Mouse (Mus musculus) hindbrain, embryonic 12.5 days (tissue): ENCODE data around the gene Tle6. TPM values are rescaled to one million over a fixed set of nuclear protein-coding genes. Genes with fewer than 3 reads are reported as not detected.
"Not testable (repeated sequence)": the region's sequence is repeated elsewhere in the genome, so short reads cannot be mapped to it uniquely, and the experiment has no call there.

Source experiments
- ATAC-seq: fragments of 200-750 bp; cut with Nextera tagmentation; 2 replicates; pipeline ENCODE4 v1.8.0; 2017; ENCODE audit warnings: moderate TSS enrichment; ENCODE audit not compliant: low FRiP score
- H3K27ac ChIP-seq: fragments of 300-500 bp; sonication (generic); 2 replicates; pipeline ENCODE4 v1.5.1; 2016; ENCODE audit warnings: mild to moderate bottlenecking
- H3K27me3 ChIP-seq: fragments of 300-500 bp; sonication (generic); 2 replicates; pipeline ENCODE4 v1.6.1; 2016; ENCODE audit warnings: mild to moderate bottlenecking
- H3K36me3 ChIP-seq: fragments of 300-500 bp; sonication (generic); 2 replicates; pipeline ENCODE4 v1.6.1; 2016; ENCODE audit warnings: mild to moderate bottlenecking
- H3K4me1 ChIP-seq: fragments of 300-500 bp; sonication (generic); 2 replicates; pipeline ENCODE4 v1.6.1; 2016
- H3K4me2 ChIP-seq: fragments of 300-500 bp; sonication (generic); replicated peaks from 2 replicates; pipeline ENCODE4 v1.6.1; 2016; ENCODE audit warnings: mild to moderate bottlenecking
- H3K4me3 ChIP-seq: fragments of 300-500 bp; sonication (generic); 2 replicates; pipeline ENCODE4 v1.5.1; 2016; ENCODE audit warnings: mild to moderate bottlenecking
- H3K9ac ChIP-seq: fragments of 300-500 bp; sonication (generic); 2 replicates; pipeline ENCODE4 v1.6.1; 2016; ENCODE audit warnings: mild to moderate bottlenecking, moderate library complexity
- H3K9me3 ChIP-seq: fragments of 300-500 bp; sonication (generic); replicated peaks from 2 replicates; pipeline ENCODE4 v1.6.1; 2016; ENCODE audit warnings: mild to moderate bottlenecking
- WGBS: fragments of 180-500 bp; shearing (Covaris S2); methylation state at CpG from one replicate; pipeline ENCODE4 v1.1.7; 2016; 5-methylcytosine and 5-hydroxymethylcytosine counted together
- polyA plus RNA-seq: library from polyadenylated mRNA; unstranded; fragments of >200 nt; fragmentation: Nextera tagmentation; extraction: Ambion mirVana; gene quantifications from 2 replicates; pipeline ENCODE4 v1.2.1, GENCODE M21; 2016

Gene Tle6
- 8.2 and 8.3 TPM in 2 replicates for polyA plus RNA-seq

GRCm38 (mm10) chr10:81600738-81601203 lies at the start of gene Tle6:
Gene Tle6 (minus strand): TSS chr10:81601073.
- peak; percentile 80 for ATAC-seq
- peaks cover 50% of the 10 kb centered on the region for H3K27me3 ChIP-seq
- peak within 1 kb of the TSS; percentile 43; the same call in 1 of the 2 replicates for H3K9ac ChIP-seq
- peaks cover 57% of the 10 kb centered on the region for H3K4me1 ChIP-seq
- no peaks in the 10 kb centered on the region for H3K36me3 ChIP-seq
- H3K4me3 ChIP-seq = peak within 1 kb of the TSS; percentile 18
- H3K27ac ChIP-seq = 0 out of 2 replicates have a peak within 1 kb of the TSS, but pooled peaks have one; percentile 30
- under 1% methylated on average over 28 of the region's 28 CpGs for whole genome bisulfite sequencing
- peak within 1 kb of the TSS; percentile 46 for H3K4me2 ChIP-seq
- H3K9me3 ChIP-seq = no peaks in the 10 kb centered on the region

- H3K27ac ChIP-seq = peak within 1 kb of the TSS; percentile 84
- peaks cover 24% of the 10 kb centered on the region for H3K36me3 ChIP-seq
- H3K4me2 ChIP-seq = peak within 1 kb of the TSS; percentile 65
- peak; percentile 95 for ATAC-seq
- not testable (repeated sequence) for H3K4me1 ChIP-seq, H3K27me3 ChIP-seq
- 3% methylated on average over 39 of the region's 52 CpGs for WGBS
- H3K9ac ChIP-seq = peak within 1 kb of the TSS; percentile 75
- H3K4me3 ChIP-seq = peak within 1 kb of the TSS; percentile 54
- H3K9me3 ChIP-seq = peaks cover 22% of the 10 kb centered on the region
Observed at GRCm38 (mm10) chr10:81648803-81649775, 48.2 kb upstream of the Tle6 start, which contains the start of gene Gm10778. Gene Gm10778 (plus strand): TSS chr10:81649059.

- 79% methylated on average over 7 of the region's 7 CpGs for WGBS
- no peak for ATAC-seq
- Histone ChIP-seq H3K4me1 (peaks cover 27% of the 10 kb centered on the region), H3K9me3 (peaks cover 8% of the 10 kb centered on the region; the same call in 1 of the 2 replicates), H3K27ac (no peak overlapping the region), H3K36me3 (peaks cover 4% of the 10 kb centered on the region; the same call in 1 of the 2 replicates), H3K9ac (no peak overlapping the region), H3K4me2 (no peak overlapping the region), H3K4me3 (no peak overlapping the region), H3K27me3 (no peaks in the 10 kb centered on the region; the same call in 1 of the 2 replicates)
Observed at GRCm38 (mm10) chr10:81646015-81646555, 45.2 kb upstream of the Tle6 start.

- no peak for ATAC-seq
- Histone ChIP-seq H3K4me2 (no peak overlapping the region), H3K4me3 (no peak overlapping the region), H3K4me1 (peaks cover 28% of the 10 kb centered on the region), H3K9me3 (peaks cover under 1% of the 10 kb centered on the region; the same call in 1 of the 2 replicates), H3K27me3 (no peaks in the 10 kb centered on the region; the same call in 1 of the 2 replicates), H3K9ac (no peak overlapping the region), H3K27ac (no peak overlapping the region), H3K36me3 (no peaks in the 10 kb centered on the region)
- WGBS = 90% methylated on average over 4 of the region's 4 CpGs
Observed at GRCm38 (mm10) chr10:81645391-81645790, 44.5 kb upstream of the Tle6 start.

- no peaks in the 10 kb centered on the region for H3K9me3 ChIP-seq
- no peak overlapping the region for H3K9ac ChIP-seq
- H3K4me2 ChIP-seq = peak overlapping the region; percentile 81; the same call in 1 of the 2 replicates
- H3K27ac ChIP-seq = no peak overlapping the region
- 90% methylated on average over 18 of the region's 18 CpGs for WGBS
- no peak overlapping the region for H3K4me3 ChIP-seq
- no peaks in the 10 kb centered on the region for H3K36me3 ChIP-seq
- H3K4me1 ChIP-seq = peaks cover 26% of the 10 kb centered on the region
- ATAC-seq = no peak
- H3K27me3 ChIP-seq = no peaks in the 10 kb centered on the region; the same call in 1 of the 2 replicates
Observed at GRCm38 (mm10) chr10:81644716-81645115, 43.8 kb upstream of the Tle6 start.

- H3K9ac ChIP-seq = peak overlapping the region; percentile 92
- H3K4me3 ChIP-seq = peak overlapping the region; percentile 61
- H3K4me1 ChIP-seq = peaks cover 26% of the 10 kb centered on the region
- H3K27me3 ChIP-seq = no peaks in the 10 kb centered on the region; the same call in 1 of the 2 replicates
- no peaks in the 10 kb centered on the region for H3K9me3 ChIP-seq
- H3K36me3 ChIP-seq = no peaks in the 10 kb centered on the region
- peak; percentile 20; the same call in 1 of the 2 replicates for ATAC-seq
- H3K4me2 ChIP-seq = peak overlapping the region; percentile 81
- 72% methylated on average over 2 of the region's 2 CpGs for WGBS
- peak overlapping the region; percentile 97 for H3K27ac ChIP-seq
Observed at GRCm38 (mm10) chr10:81644162-81644561, 43.3 kb upstream of the Tle6 start.

GRCm38 (mm10) chr10:81643449-81644055 lies 42.7 kb upstream of the Tle6 start:
- Histone ChIP-seq H3K27ac (peak overlapping the region; percentile 97), H3K27me3 (no peaks in the 10 kb centered on the region; the same call in 1 of the 2 replicates), H3K4me3 (peak overlapping the region; percentile 61), H3K36me3 (no peaks in the 10 kb centered on the region), H3K4me2 (peak overlapping the region; percentile 81), H3K9ac (peak overlapping the region; percentile 92), H3K4me1 (peaks cover 26% of the 10 kb centered on the region), H3K9me3 (no peaks in the 10 kb centered on the region)
- ATAC-seq = peak; percentile 90
- WGBS = under 1% methylated on average over 74 of the region's 75 CpGs

GRCm38 (mm10) chr10:81642648-81643448 lies 42.0 kb upstream of the Tle6 start:
- Histone ChIP-seq H3K4me2 (peak overlapping the region; percentile 81), H3K4me1 (peaks cover 26% of the 10 kb centered on the region), H3K9ac (peak overlapping the region; percentile 92), H3K9me3 (no peaks in the 10 kb centered on the region), H3K27me3 (no peaks in the 10 kb centered on the region; the same call in 1 of the 2 replicates), H3K27ac (peak overlapping the region; percentile 97), H3K4me3 (peak overlapping the region; percentile 61), H3K36me3 (no peaks in the 10 kb centered on the region)
- ATAC-seq = peak; percentile 63; the same call in 1 of the 2 replicates
- WGBS = 22% methylated on average over 24 of the region's 24 CpGs

- Histone ChIP-seq H3K4me3 (peak overlapping the region; percentile 61), H3K4me1 (peaks cover 26% of the 10 kb centered on the region), H3K27me3 (no peaks in the 10 kb centered on the region; the same call in 1 of the 2 replicates), H3K27ac (no peak overlapping the region), H3K9me3 (no peaks in the 10 kb centered on the region), H3K4me2 (peak overlapping the region; percentile 81), H3K36me3 (no peaks in the 10 kb centered on the region), H3K9ac (peak overlapping the region; percentile 92)
- WGBS = 75% methylated on average over 8 of the region's 8 CpGs
- ATAC-seq = no peak
Observed at GRCm38 (mm10) chr10:81641978-81642647, 41.2 kb upstream of the Tle6 start.

GRCm38 (mm10) chr10:81641566-81641965 lies 40.7 kb upstream of the Tle6 start:
- H3K27ac ChIP-seq = no peak overlapping the region
- ATAC-seq = no peak
- peaks cover 26% of the 10 kb centered on the region for H3K4me1 ChIP-seq
- H3K9me3 ChIP-seq = no peaks in the 10 kb centered on the region
- H3K4me3 ChIP-seq = no peak overlapping the region
- H3K4me2 ChIP-seq = no peak overlapping the region
- no peaks in the 10 kb centered on the region for H3K27me3 ChIP-seq
- H3K9ac ChIP-seq = no peak overlapping the region
- 89% methylated on average over 2 of the region's 2 CpGs for WGBS
- H3K36me3 ChIP-seq = no peaks in the 10 kb centered on the region

- WGBS = 51% methylated on average over 4 of the region's 4 CpGs
Observed at GRCm38 (mm10) chr10:81640825-81641224, 40.0 kb upstream of the Tle6 start.

More at GRCm38 (mm10) chr10:81640825-81641224, 40.0 kb upstream of the Tle6 start:
- not testable (repeated sequence) for H3K9ac ChIP-seq, H3K36me3 ChIP-seq, H3K9me3 ChIP-seq, H3K4me3 ChIP-seq, H3K27me3 ChIP-seq, H3K4me2 ChIP-seq, H3K27ac ChIP-seq, ATAC-seq
- peaks cover 26% of the 10 kb centered on the region for H3K4me1 ChIP-seq
